Mouse (Mus musculus): Measurements from ENCODE around the gene Flrt1. TPM values are rescaled to one million over a fixed set of nuclear protein-coding genes. Genes with fewer than 3 reads are reported as not detected.
"Not testable (repeated sequence)": the region's sequence is repeated elsewhere in the genome, so short reads cannot be mapped to it uniquely, and the experiment has no call there.

Flrt1 gene
- total RNA-seq, 2 experiments from 2014 or later: 3.8 to 5.9 TPM

DNA sequence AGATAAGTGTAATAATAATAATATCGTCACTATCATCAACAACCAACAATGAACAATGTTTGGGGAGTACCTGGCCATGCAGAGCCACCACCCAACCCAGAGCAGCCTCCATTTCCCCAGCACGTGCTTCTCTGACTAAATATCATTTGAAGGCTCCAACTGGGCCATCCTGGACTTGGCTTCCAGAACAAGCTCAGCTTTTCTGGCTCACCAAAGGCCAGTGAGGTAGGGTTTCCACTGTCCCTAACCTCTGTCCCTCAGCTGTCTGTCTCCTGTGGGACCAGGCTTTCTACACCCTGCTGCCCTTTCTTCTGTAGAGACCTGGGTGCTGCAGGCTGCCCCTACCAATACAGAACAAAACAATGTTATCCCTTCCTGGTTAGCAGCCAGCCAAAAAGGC is 1.0 kb upstream of the Flrt1 start:
- DNase-seq (ENCODE audit: low spot score in 2 of 2): no peak

DNA sequence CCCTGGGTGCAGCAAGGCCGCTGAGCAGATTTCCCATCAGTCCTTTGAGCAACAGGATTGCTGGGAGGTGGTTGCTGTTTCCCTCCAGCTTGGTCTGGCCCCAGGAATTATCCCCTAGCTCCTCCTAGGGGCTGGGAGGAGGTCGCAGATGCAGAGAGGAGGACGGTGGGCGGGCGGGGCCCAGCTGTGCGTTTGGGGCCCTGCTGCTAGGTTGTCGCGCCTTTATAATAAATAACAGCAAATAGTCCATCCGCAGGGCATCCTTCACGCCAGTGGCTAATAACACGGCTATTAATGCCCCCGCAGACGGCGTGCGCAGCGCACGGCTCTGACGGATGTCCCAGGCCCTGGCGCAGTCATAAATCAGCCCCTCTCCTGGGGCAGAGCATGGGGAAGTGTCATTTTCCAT is 1.5 kb downstream of the Flrt1 start:
- no peak for DNase-seq (ENCODE audit: low spot score in 2 of 2)

DNA sequence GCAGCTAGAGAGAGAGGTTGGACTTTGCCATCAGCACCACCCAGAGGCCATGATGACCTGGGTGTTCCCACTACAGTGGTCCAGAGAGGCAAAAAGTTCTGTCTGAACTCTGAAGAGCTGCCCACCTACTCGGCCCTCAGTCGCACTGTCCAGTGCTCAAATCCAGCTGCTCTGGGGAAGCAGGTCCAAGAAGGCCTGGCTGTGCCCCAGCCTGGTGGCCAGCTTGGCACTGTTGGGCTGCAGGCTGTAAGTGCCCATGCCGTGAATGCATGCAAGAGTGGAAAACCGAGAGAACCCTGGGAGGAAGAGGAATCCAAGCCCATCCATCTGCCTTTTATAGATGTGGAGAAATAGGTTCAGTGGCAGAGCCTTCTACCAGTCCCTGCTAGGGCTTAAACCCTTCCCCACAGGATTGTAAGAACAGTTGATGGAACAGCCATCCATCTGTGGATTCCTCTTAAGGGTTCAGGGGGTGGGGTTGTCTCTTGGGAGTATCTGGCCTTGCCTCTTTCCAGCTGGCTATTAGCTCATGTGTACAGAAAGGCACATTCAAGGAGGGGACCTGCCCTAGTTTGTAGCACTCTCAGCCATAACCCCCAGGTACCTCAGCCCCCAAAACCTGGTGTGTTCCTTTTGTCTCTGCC is 2.1 kb downstream of the Flrt1 start:
- DNase-seq (ENCODE audit: low spot score in 2 of 2): no peak

DNA sequence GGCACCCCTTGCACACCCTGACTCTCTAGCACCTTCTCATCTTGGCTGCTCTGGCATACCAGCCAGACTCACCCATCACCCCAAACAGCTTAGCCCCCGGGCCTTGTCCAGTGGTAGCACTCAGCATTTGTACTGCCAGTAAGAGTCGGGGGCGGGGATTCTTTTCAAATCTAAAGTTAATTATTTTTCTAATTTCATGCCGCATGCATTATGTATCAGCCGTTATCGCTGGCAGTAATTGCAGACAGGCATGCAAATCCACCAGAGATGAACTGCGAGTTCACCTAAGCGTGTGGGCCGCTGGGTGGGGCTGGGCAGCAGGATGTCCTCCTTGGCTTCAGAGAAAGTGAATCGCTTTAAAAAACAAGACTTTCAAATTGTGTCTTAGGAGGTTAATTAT is 3.5 kb downstream of the Flrt1 start:
- DNase-seq (ENCODE audit: low spot score in 2 of 2): no peak

GRCm38 (mm10) chr19:7099620-7100155 is 5.8 kb downstream of the Flrt1 start:
- DNase-seq (ENCODE audit: low spot score in 2 of 2): no peak

DNA sequence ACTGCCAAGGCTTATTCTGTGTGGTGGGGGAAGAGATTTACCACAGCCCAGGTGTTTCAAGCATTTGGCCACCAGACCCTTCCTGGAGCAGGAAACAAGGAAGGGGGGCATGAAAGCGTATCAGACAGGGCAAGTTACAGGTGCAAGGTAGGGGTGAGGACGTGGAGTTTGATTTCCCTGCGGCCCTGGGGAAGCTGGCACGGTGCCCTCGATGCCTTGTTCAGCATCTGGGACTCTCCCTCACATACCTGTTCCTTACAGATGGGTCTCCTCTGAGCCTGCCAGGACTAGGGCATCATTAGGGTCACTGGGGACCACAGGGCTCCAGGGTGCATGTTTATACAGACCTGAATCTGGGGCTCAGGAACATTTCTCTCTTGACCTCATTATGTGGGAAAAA is 12.8 kb downstream of the Flrt1 start:
- DNase-seq (ENCODE audit: low spot score in 2 of 2): no peak

GRCm38 (mm10) chr19:7091448-7092050 is 14.0 kb downstream of the Flrt1 start:
- no peak for DNase-seq (ENCODE audit: low spot score in 2 of 2)

DNA sequence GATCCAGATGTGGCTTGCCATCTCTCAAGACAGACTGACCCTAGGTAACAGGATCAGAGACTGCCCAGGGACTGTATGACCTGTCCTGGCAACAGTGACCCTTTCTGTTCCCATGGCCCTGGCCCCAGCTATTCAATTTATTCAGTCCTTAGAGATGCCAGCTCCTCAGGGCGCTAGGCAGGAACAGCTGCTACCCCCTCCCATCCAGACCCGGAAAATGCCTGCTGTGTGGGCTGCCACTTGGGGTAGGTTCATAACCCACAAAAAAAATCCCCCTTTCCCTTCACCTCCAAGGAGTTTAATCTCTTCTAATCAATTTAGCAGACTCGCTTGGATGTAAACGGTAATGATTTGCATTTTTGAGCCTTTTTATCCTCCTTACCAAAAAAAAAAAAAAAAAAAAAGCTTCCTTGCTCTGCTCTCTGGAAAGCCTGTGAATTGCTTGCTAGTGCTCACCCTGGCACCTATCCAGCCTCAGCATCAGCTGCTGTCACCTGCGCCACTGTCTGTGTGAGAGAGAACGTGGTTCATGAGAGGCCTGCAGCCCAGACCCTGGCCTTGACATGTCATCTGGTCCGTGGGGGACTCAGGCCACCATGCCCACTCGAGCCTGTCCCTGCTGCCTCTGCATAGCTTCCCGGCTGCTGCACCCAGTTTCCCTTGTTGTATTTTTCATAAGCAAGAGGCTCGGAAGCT is 15.0 kb downstream of the Flrt1 start:
- no peak for DNase-seq (ENCODE audit: low spot score in 2 of 2)

GRCm38 (mm10) chr19:7089842-7090251 is 15.7 kb downstream of the Flrt1 start:
- no peak for DNase-seq (ENCODE audit: low spot score in 2 of 2)

GRCm38 (mm10) chr19:7089050-7089449 is 16.5 kb downstream of the Flrt1 start:
- no peak for DNase-seq (ENCODE audit: low spot score in 2 of 2)

DNA sequence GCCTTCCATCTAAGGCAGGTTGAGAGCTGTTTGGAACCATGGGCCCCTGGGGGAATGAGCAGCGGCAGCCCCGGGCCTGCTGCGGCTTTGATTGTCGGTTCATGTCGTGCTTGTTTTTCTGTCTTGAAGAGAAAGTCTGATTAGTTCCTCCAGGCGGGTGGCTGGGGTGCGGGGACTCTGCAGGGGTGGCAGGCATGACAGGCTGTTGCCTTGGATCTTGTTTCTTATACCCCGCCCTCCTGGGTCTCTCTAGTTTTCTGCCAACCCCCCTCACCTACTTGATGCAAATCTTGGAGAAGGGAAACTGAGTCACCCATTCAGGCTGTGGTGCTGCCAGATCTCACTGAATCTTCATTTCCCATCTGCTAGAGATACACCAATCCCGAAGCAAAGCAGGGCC is 17.0 kb downstream of the Flrt1 start:
- no peak for DNase-seq (ENCODE audit: low spot score in 2 of 2)

- no peak for DNase-seq (ENCODE audit: low spot score in 2 of 2)
These were observed 20.8 kb downstream of the Flrt1 start for GRCm38 (mm10) chr19:7084734-7085133.

- DNase-seq (ENCODE audit: low spot score in 2 of 2): no peak
These were observed 22.3 kb downstream of the Flrt1 start for GRCm38 (mm10) chr19:7083035-7083794.

DNA sequence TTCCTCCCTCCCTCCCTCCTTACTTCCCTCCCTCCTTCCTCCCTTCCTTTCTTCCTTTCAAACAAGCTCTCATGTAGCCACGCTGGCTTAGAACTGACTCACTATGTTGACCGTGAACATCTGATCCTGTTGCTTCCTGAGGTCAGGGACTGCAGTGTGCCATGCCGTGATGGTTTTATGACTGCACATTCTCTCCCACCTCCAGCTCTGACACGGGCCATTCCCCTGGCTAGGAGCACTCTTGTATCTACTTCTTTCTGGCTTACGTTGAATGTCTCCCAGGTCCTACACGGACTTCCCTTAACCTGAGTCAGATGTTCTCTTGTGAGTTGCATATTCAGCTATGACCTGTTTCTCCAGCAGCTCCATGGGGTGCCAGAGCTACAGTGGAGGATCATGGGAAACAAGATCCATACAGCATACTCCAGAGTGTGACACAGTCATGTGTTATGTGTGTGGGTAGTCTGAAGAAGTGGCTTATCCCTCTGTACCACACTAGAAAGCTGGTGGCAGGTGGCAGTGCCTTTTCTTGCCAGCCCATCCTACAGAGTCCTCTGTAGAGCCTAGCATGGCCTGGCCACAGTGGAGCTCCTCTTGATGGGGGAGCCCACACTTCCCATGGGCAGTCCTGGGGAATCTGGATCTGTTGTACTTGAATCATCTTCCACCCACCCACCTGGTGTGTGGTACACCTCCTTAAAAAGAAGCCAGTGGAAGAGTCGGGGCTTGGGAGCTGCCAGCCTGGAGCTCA is 23.8 kb downstream of the Flrt1 start:
- DNase-seq (ENCODE audit: low spot score in 2 of 2): no peak

GRCm38 (mm10) chr19:7078271-7078670 is 27.3 kb downstream of the Flrt1 start:
- no peak for DNase-seq (ENCODE audit: low spot score in 2 of 2)

DNA sequence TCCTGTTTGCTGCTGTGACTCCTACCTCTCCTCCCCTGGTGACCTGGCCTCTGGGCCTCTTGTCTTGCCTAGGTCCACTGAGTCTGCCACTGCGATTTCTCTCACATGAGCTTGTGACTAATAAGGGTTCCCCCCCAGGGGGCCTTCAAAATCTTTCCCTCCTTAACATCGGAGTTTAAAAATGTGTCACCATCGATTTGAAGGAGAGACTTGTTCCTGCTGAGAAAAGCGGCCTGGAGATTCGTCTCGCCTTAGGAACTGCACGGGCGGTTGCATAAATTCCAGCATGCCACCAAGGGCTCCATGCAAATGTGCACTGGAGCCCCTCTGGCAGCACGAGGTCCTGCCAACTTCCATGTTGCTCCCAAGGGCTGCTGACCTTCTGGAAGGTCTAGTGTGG is 27.9 kb downstream of the Flrt1 start:
- no peak for DNase-seq (ENCODE audit: low spot score in 2 of 2)

GRCm38 (mm10) chr19:7075336-7075735 is 30.2 kb downstream of the Flrt1 start:
- DNase-seq (ENCODE audit: low spot score in 2 of 2): not testable (repeated sequence)

- no peak for DNase-seq (ENCODE audit: low spot score in 2 of 2)
These were observed 31.3 kb downstream of the Flrt1 start for GRCm38 (mm10) chr19:7073997-7074781.

GRCm38 (mm10) chr19:7072221-7072620 is 33.3 kb downstream of the Flrt1 start:
- no peak for DNase-seq (ENCODE audit: low spot score in 2 of 2)

- no peak for DNase-seq (ENCODE audit: low spot score in 2 of 2)
These were observed 34.8 kb downstream of the Flrt1 start for GRCm38 (mm10) chr19:7070775-7071174.

Data from adrenal gland, postnatal 4 days (tissue).